In the genomic region with DNA sequence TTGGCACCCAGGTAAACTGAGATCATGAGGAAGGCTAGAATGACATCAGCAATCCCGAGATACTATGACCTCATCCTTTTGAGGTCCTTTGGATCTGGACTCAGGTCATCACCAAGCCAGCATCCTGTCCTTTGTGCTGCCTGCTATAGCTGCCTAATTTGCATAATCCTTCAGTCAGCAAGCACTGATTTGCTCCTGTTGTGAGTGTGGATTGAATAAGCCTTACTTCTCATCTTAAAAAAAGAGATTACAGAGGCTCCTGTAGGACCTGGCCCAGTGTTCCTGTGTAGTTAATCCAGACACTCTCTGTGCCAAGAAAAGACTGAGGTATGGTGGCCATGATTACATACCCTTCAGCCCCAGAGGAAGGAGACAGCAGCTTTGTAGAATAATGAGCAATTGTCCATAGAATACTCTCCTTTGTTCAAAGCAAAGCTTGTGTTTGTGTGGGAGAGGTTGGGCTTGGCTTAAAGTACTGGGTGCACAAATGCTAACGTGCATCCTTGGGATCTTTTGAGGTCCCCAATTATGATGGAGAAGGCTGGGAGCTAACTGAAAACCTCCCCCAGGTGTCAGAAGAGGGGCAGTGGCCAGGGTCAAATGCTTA, we compare ENCODE assay signal across 16 mouse cellular contexts. TPM values are rescaled to one million over a fixed set of nuclear protein-coding genes. Genes with fewer than 3 reads are reported as not detected.
A peak's percentile ranks its signal among the peaks of the same experiment; 100 is the strongest.
DNase-seq lines count a peak whose midpoint lies in the region; ATAC-seq and TF ChIP-seq lines count a peak whose summit lies in the region.
"Had no signal": no experiment of that assay in that cellular context is flagged by ENCODE, and none has a peak within 500 bp of the region (broad histone marks: within the 10 kb centered on the region; RNA-seq: fewer than 3 reads in every experiment).

No protein-coding gene starts in this region.

- DNase-seq in Muller cell, postnatal 12 days (ENCODE audit: inconsistent ontology term), result peak; percentile 65
- peak; percentile 85 for DNase-seq in brain, embryonic 14.5 days (ENCODE audit: low read depth)
- DNase-seq in layer of hippocampus, adult 9-11 months, result no peak
- DNase-seq: cerebellum, adult 18-20 months; heart, adult 2 months; kidney, adult 9 months; lung, postnatal 14 days; thymus, adult 18-20 months had no signal

- TF ChIP-seq POLR2A in brain, embryonic 14.5 days (IDR thresholded peaks at IDR 0.05; ENCODE audit: borderline replicate concordance, extremely low read depth, insufficient read depth, insufficient read length, poor library complexity, severe bottlenecking), result no peak

- H3K27ac ChIP-seq in forebrain, embryonic 16.5 days (ENCODE audit: low read length), result peak overlapping the region; percentile 72
- peak overlapping the region; percentile 73 for H3K27ac ChIP-seq in midbrain, embryonic 12.5 days (replicated peaks)
- H3K27ac ChIP-seq: heart, adult 2 months; limb, embryonic 12.5 days; liver, embryonic 14.5 days; neural tube, embryonic 13.5 days had no signal

- H3K36me3 ChIP-seq in forebrain, embryonic 16.5 days (ENCODE audit: control insufficient read depth, insufficient read depth), result no peaks in the 10 kb centered on the region
- no peaks in the 10 kb centered on the region for H3K36me3 ChIP-seq in midbrain, embryonic 12.5 days
- H3K36me3 ChIP-seq: limb, embryonic 12.5 days; neural tube, embryonic 13.5 days had no signal

- H3K4me2 ChIP-seq in forebrain, embryonic 16.5 days (ENCODE audit: low read length), result no peak overlapping the region
- no peak overlapping the region for H3K4me2 ChIP-seq in midbrain, embryonic 12.5 days (replicated peaks)
- H3K4me2 ChIP-seq: limb, embryonic 12.5 days; neural tube, embryonic 13.5 days had no signal

- H3K9ac ChIP-seq in forebrain, embryonic 16.5 days (replicated peaks; ENCODE audit: low read depth, low read length), result no peak overlapping the region
- no peak overlapping the region for H3K9ac ChIP-seq in midbrain, embryonic 12.5 days (replicated peaks)
- H3K9ac ChIP-seq: limb, embryonic 12.5 days; liver, embryonic 14.5 days; neural tube, embryonic 13.5 days had no signal

- no peaks in the 10 kb centered on the region for H3K9me3 ChIP-seq in forebrain, embryonic 16.5 days (ENCODE audit: control insufficient read depth, low read length)
- no peaks in the 10 kb centered on the region for H3K9me3 ChIP-seq in midbrain, embryonic 12.5 days
- H3K9me3 ChIP-seq: limb, embryonic 12.5 days; neural tube, embryonic 13.5 days had no signal

- TF ChIP-seq CTCF in brain, embryonic 14.5 days (IDR thresholded peaks at IDR 0.05; ENCODE audit: borderline replicate concordance, extremely low read depth, insufficient read depth, insufficient read length), result no peak

- no peaks in the 10 kb centered on the region for H3K27me3 ChIP-seq in forebrain, embryonic 16.5 days (replicated peaks; ENCODE audit: control insufficient read depth, insufficient read depth, low read length)
- H3K27me3 ChIP-seq in midbrain, embryonic 12.5 days, result no peaks in the 10 kb centered on the region
- H3K27me3 ChIP-seq: limb, embryonic 12.5 days; neural tube, embryonic 13.5 days had no signal

- peak; percentile 48 for ATAC-seq in forebrain, embryonic 16.5 days
- ATAC-seq in midbrain, embryonic 12.5 days (ENCODE audit: low FRiP score, low read depth), result no peak; the same call in 1 of the 2 replicates
- no peak for ATAC-seq in megakaryocyte, adult 5-6 weeks (ENCODE audit: poor library complexity, severe bottlenecking)
- ATAC-seq in cerebellum, adult (ENCODE audit: insufficient number of reproducible peaks, low FRiP score, low TSS enrichment), result no peak

- H3K4me1 ChIP-seq in forebrain, embryonic 16.5 days (replicated peaks; ENCODE audit: control insufficient read depth, insufficient read depth, low read length), result peaks cover 20% of the 10 kb centered on the region
- H3K4me1 ChIP-seq in midbrain, embryonic 12.5 days, result peaks cover 21% of the 10 kb centered on the region
- H3K4me1 ChIP-seq: limb, embryonic 12.5 days had no signal

- 4% methylated on average over 2 of the region's 2 CpGs for WGBS in forebrain, embryonic 16.5 days
- 5% methylated on average over 2 of the region's 2 CpGs for WGBS in midbrain, embryonic 12.5 days

- no peak overlapping the region for H3K4me3 ChIP-seq in forebrain, embryonic 16.5 days (replicated peaks; ENCODE audit: low read length)
- no peak overlapping the region for H3K4me3 ChIP-seq in midbrain, embryonic 12.5 days
- H3K4me3 ChIP-seq: erythroblast, embryonic 14.5 days; heart, adult 2 months; limb, embryonic 12.5 days; neural tube, embryonic 13.5 days had no signal

RNA-seq across cellular contexts. Expression of gene Sorl1, which starts 50.4 kb away (rescaled TPM):
- polyA plus RNA-seq in brain, embryonic 14.5 days (2012; rRNA removed), result 12.9 and 16.3 TPM in 2 replicates
- 14.6 and 14.7 TPM in 2 replicates for polyA plus RNA-seq in forebrain, embryonic 16.5 days (2015; fragmentation: Nextera tagmentation; extraction: Ambion mirVana)
- polyA plus RNA-seq in midbrain, embryonic 12.5 days (2016; fragmentation: Nextera tagmentation; extraction: Ambion mirVana), result 4.5 and 5.8 TPM in 2 replicates
- 108 and 111 TPM in 2 replicates for total RNA-seq in megakaryocyte, adult 5-6 weeks (2015)
- 123 and 172 TPM in 2 replicates for total RNA-seq in megakaryocyte, adult 5-6 weeks (2017)
